Mouse (Mus musculus) heart, embryonic 11.5 days (tissue): ENCODE results near the gene Pim2. TPM values are rescaled to one million over a fixed set of nuclear protein-coding genes. Genes with fewer than 3 reads are reported as not detected.

ENCODE experiments used
- ATAC-seq: fragments of 200-750 bp; cut with Nextera tagmentation; replicated peaks from 2 replicates; pipeline ENCODE4 v1.8.0; 2017; ENCODE audit warnings: moderate library complexity; ENCODE audit not compliant: insufficient number of reproducible peaks, low FRiP score, low TSS enrichment
- H3K27ac ChIP-seq: fragments of 300-500 bp; sonication (generic); 2 replicates; pipeline ENCODE4 v1.5.1; 2014; ENCODE audit warnings: mild to moderate bottlenecking, low read depth, low read length
- H3K27me3 ChIP-seq: fragments of 300-500 bp; sonication (generic); 2 replicates; pipeline ENCODE4 v1.6.1; 2014; ENCODE audit warnings: mild to moderate bottlenecking, low read length, mixed read lengths; ENCODE audit not compliant: control insufficient read depth, insufficient read depth
- H3K36me3 ChIP-seq: fragments of 300-500 bp; sonication (generic); 2 replicates; pipeline ENCODE4 v1.6.1; 2014; ENCODE audit warnings: mild to moderate bottlenecking, low read length, moderate library complexity, mixed read lengths; ENCODE audit not compliant: control insufficient read depth, insufficient read depth
- H3K4me1 ChIP-seq: fragments of 300-500 bp; sonication (generic); 2 replicates; pipeline ENCODE4 v1.6.1; 2014; ENCODE audit warnings: low read length; ENCODE audit not compliant: control insufficient read depth, insufficient read depth
- H3K4me2 ChIP-seq: fragments of 300-500 bp; sonication (generic); 2 replicates; pipeline ENCODE4 v1.6.1; 2014; ENCODE audit warnings: mild to moderate bottlenecking, moderate library complexity
- H3K4me3 ChIP-seq: fragments of 300-500 bp; sonication (generic); 2 replicates; pipeline ENCODE4 v1.5.1; 2014; ENCODE audit warnings: low read depth, low read length
- H3K9ac ChIP-seq: fragments of 300-500 bp; sonication (generic); 2 replicates; pipeline ENCODE4 v1.6.1; 2014; ENCODE audit warnings: mild to moderate bottlenecking, low read depth, low read length, moderate library complexity
- H3K9me3 ChIP-seq: fragments of 300-500 bp; sonication (generic); replicated peaks from 2 replicates; pipeline ENCODE4 v1.6.1; 2016; ENCODE audit warnings: low read length; ENCODE audit not compliant: control insufficient read depth
- WGBS: fragments of 180-500 bp; shearing (Covaris S2); extraction: QIAGEN DNeasy Blood & Tissue Kit; methylation state at CpG from one replicate; pipeline ENCODE4 v1.1.7; 2014; ENCODE audit not compliant: insufficient replicate concordance; 5-methylcytosine and 5-hydroxymethylcytosine counted together
- polyA plus RNA-seq: library from polyadenylated mRNA; unstranded; fragments of >200 nt; fragmentation: Nextera tagmentation; extraction: Ambion mirVana; gene quantifications from 2 replicates; pipeline ENCODE4 v1.2.1, GENCODE M21; 2014

The Pim2 gene
- polyA plus RNA-seq, 1 experiment from 2014 or later = 5.7 TPM

GRCm38 (mm10) chrX:7863181-7863580 lies 14.9 kb upstream of the Pim2 start:
- 93% methylated on average over 1 of the region's 1 CpGs for WGBS
- Histone ChIP-seq H3K27me3 (no peaks in the 10 kb centered on the region), H3K4me2 (no peak overlapping the region), H3K9me3 (no peaks in the 10 kb centered on the region), H3K9ac (no peak overlapping the region), H3K36me3 (no peaks in the 10 kb centered on the region), H3K27ac (no peak overlapping the region), H3K4me3 (no peak overlapping the region), H3K4me1 (0 out of 2 replicates have a peak, but pooled peaks cover 2% of the 10 kb centered on the region)
- no peak for ATAC-seq

DNA sequence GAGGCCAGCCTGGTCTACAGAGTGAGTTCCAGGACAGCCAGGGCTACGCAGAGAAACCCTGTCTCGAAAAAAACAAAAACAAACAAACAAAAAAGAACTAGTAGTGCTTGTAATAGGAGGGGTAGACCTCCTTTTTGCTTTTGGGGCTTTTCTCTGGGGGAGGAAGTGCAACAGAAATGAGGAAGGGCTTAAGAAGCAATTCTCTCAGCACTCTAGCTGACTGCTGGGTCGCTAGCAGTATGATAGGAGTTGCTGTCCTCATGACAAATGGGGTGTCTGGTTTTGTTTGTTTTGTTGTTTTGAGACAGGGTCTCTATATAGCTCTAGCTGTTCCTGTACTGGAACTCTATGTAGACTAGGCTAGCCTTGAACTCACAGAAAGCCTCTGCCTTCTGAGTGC lies 13.5 kb upstream of the Pim2 start:
- Histone ChIP-seq H3K9me3 (no peaks in the 10 kb centered on the region), H3K36me3 (no peaks in the 10 kb centered on the region), H3K4me2 (no peak overlapping the region), H3K4me1 (0 out of 2 replicates have a peak, but pooled peaks cover 2% of the 10 kb centered on the region), H3K27me3 (no peaks in the 10 kb centered on the region), H3K27ac (no peak overlapping the region), H3K9ac (no peak overlapping the region), H3K4me3 (no peak overlapping the region)
- 74% methylated on average over 3 of the region's 3 CpGs for WGBS
- ATAC-seq = no peak

GRCm38 (mm10) chrX:7865343-7865742 lies 12.7 kb upstream of the Pim2 start:
- H3K27ac ChIP-seq = no peak overlapping the region
- H3K27me3 ChIP-seq = no peaks in the 10 kb centered on the region
- no peaks in the 10 kb centered on the region for H3K9me3 ChIP-seq
- H3K4me1 ChIP-seq = 0 out of 2 replicates have a peak, but pooled peaks cover 2% of the 10 kb centered on the region
- 73% methylated on average over 2 of the region's 2 CpGs for WGBS
- no peak overlapping the region for H3K9ac ChIP-seq
- no peaks in the 10 kb centered on the region for H3K36me3 ChIP-seq
- no peak overlapping the region for H3K4me2 ChIP-seq
- no peak for ATAC-seq
- no peak overlapping the region for H3K4me3 ChIP-seq

GRCm38 (mm10) chrX:7865786-7866185 lies 12.3 kb upstream of the Pim2 start:
- Histone ChIP-seq H3K9me3 (no peaks in the 10 kb centered on the region), H3K27ac (no peak overlapping the region), H3K9ac (no peak overlapping the region), H3K4me3 (no peak overlapping the region), H3K27me3 (no peaks in the 10 kb centered on the region), H3K4me1 (0 out of 2 replicates have a peak, but pooled peaks cover 2% of the 10 kb centered on the region), H3K36me3 (no peaks in the 10 kb centered on the region), H3K4me2 (no peak overlapping the region)
- WGBS = 53% methylated on average over 2 of the region's 2 CpGs
- ATAC-seq = no peak

GRCm38 (mm10) chrX:7867141-7867540 lies 10.9 kb upstream of the Pim2 start:
- Histone ChIP-seq H3K27ac (no peak overlapping the region), H3K36me3 (no peaks in the 10 kb centered on the region), H3K9me3 (no peaks in the 10 kb centered on the region), H3K4me1 (0 out of 2 replicates have a peak, but pooled peaks cover 2% of the 10 kb centered on the region), H3K4me2 (no peak overlapping the region), H3K27me3 (no peaks in the 10 kb centered on the region), H3K9ac (no peak overlapping the region), H3K4me3 (no peak overlapping the region)
- ATAC-seq = no peak
- WGBS = 100% methylated on average over 1 of the region's 1 CpGs

GRCm38 (mm10) chrX:7868506-7868905 lies 9.6 kb upstream of the Pim2 start:
- no peaks in the 10 kb centered on the region for H3K36me3 ChIP-seq
- H3K4me2 ChIP-seq = no peak overlapping the region
- ATAC-seq = no peak
- H3K9ac ChIP-seq = no peak overlapping the region
- no peak overlapping the region for H3K27ac ChIP-seq
- H3K4me1 ChIP-seq = 0 out of 2 replicates have a peak, but pooled peaks cover 2% of the 10 kb centered on the region
- H3K9me3 ChIP-seq = no peaks in the 10 kb centered on the region
- no peak overlapping the region for H3K4me3 ChIP-seq
- 56% methylated on average over 2 of the region's 2 CpGs for WGBS
- H3K27me3 ChIP-seq = no peaks in the 10 kb centered on the region

DNA sequence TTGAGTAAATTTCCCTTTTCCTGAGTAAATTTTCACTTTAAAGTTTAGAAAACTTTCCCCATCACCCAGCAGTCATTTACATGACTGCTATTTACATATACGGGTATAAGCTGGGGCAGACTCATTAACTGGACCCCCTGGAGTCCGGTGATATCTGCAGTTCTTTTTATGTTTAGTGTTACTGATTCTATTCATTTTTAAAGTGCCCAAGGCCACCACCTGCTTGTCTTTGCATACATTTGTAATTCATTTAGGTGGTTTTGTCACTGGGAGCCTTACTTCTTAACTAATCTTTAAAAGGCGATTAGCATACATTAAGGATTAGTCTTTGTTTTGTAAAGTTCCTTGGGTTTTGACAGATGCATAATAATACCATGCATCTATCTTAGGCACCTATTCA lies 8.2 kb upstream of the Pim2 start:
- no peak overlapping the region for H3K4me3 ChIP-seq
- H3K27me3 ChIP-seq = no peaks in the 10 kb centered on the region
- no peak overlapping the region for H3K27ac ChIP-seq
- H3K9me3 ChIP-seq = no peaks in the 10 kb centered on the region
- no peak for ATAC-seq
- 0 out of 2 replicates have a peak, but pooled peaks cover 2% of the 10 kb centered on the region for H3K4me1 ChIP-seq
- no peak overlapping the region for H3K4me2 ChIP-seq
- no peaks in the 10 kb centered on the region for H3K36me3 ChIP-seq
- H3K9ac ChIP-seq = no peak overlapping the region
- 52% methylated on average over 3 of the region's 3 CpGs for WGBS

GRCm38 (mm10) chrX:7878495-7878894 lies 433 bp downstream of the Pim2 start:
- ATAC-seq = no peak
- H3K27ac ChIP-seq = no peak overlapping the region
- no peaks in the 10 kb centered on the region; the same call in 1 of the 2 replicates for H3K36me3 ChIP-seq
- no peaks in the 10 kb centered on the region for H3K4me1 ChIP-seq
- H3K4me3 ChIP-seq = peak overlapping the region; percentile 49
- peak overlapping the region; percentile 90 for H3K4me2 ChIP-seq
- 14% methylated on average over 21 of the region's 21 CpGs for WGBS
- H3K27me3 ChIP-seq = no peaks in the 10 kb centered on the region
- H3K9me3 ChIP-seq = no peaks in the 10 kb centered on the region
- H3K9ac ChIP-seq = peak overlapping the region; percentile 63

DNA sequence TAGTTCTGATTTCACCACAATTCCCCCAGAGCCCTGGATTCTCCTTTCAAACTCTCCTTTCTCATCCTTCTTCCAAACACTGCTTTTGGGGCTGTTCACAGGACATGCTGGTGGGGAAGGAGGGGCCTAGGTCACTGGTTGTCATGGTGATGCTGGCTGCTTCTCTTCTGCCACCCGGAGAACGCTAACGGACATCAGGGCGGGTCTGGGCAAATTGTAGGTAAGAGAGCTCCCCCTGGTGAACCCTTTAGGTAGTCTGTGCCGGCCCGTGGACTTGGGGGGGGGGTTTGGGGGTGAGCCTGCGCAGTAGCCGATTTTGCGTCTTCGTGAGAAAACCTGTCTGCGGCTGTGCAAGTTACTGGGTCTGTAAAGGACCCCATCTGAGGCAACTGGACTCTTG lies 1.8 kb downstream of the Pim2 start:
- no peak overlapping the region for H3K9ac ChIP-seq
- H3K4me3 ChIP-seq = no peak overlapping the region
- H3K4me1 ChIP-seq = no peaks in the 10 kb centered on the region; the same call in 1 of the 2 replicates
- H3K27ac ChIP-seq = no peak overlapping the region
- H3K4me2 ChIP-seq = peak overlapping the region; percentile 90
- WGBS = 15% methylated on average over 11 of the region's 11 CpGs
- no peaks in the 10 kb centered on the region for H3K27me3 ChIP-seq
- ATAC-seq = no peak
- H3K9me3 ChIP-seq = no peaks in the 10 kb centered on the region
- H3K36me3 ChIP-seq = no peaks in the 10 kb centered on the region; the same call in 1 of the 2 replicates
